Mouse (Mus musculus) megakaryocyte, embryonic 14.5 days (primary cell): ENCODE measurements around the gene Myt1l. TPM values are rescaled to one million over a fixed set of nuclear protein-coding genes. Genes with fewer than 3 reads are reported as not detected.

Experiments
- H3K27me3 ChIP-seq: replicated peaks from 2 replicates; pipeline ENCODE3; 2012; ENCODE audit warnings: inconsistent platforms
- H3K36me3 ChIP-seq: replicated peaks from 2 replicates; pipeline ENCODE3; 2012; ENCODE audit warnings: low read length, inconsistent platforms, mixed read lengths
- H3K4me1 ChIP-seq: 2 replicates; pipeline ENCODE4 v1.6.1; 2012; ENCODE audit warnings: inconsistent platforms
- H3K4me3 ChIP-seq: replicated peaks from 2 replicates; pipeline ENCODE3; 2012; ENCODE audit warnings: moderate library complexity, mild to moderate bottlenecking, inconsistent platforms
- H3K9me3 ChIP-seq: 2 replicates; pipeline ENCODE4 v1.6.1; 2012; ENCODE audit warnings: inconsistent platforms
- FLI1 ChIP-seq: IDR thresholded peaks from 2 replicates; pipeline ENCODE4 v1.6.1; 2012; ENCODE audit warnings: low read length, inconsistent platforms, mixed read lengths
- GATA1 ChIP-seq: IDR thresholded peaks from 3 replicates; pipeline ENCODE4 v1.6.1; 2012; ENCODE audit warnings: mixed read lengths, low read length, inconsistent platforms, borderline replicate concordance
- polyA plus RNA-seq: library from polyadenylated mRNA; stranded (reverse); fragments of >175 nt; gene quantifications from 2 replicates; pipeline ENCODE4 v1.2.3, GENCODE M21; 2012; ENCODE audit warnings: low replicate concordance; ENCODE audit not compliant: insufficient read depth

Myt1l gene
- polyA plus RNA-seq, 1 experiment: 0.23 TPM

DNA sequence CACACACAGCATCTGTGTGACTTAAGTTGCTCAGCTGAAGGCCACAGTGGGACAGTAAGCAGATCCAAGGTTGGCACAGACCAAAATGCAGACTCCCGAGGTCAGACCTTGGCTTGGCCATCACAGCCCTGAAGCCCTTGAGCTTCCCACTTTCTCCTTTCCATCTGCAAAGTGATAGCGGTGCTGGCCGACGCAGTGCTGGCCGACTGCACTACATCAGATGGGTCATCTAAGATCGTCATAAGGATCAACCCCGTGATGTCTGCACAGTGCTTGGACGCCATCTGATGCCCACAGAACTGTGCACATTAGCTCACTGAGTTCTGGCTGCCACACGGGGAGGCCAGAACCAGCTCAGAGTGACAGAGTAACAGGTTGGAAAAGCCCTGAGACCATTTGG, 340.6 kb downstream of the Myt1l start:
- TF ChIP-seq FLI1 (no peak), GATA1 (no peak)
- H3K27me3 ChIP-seq: no peaks in the 10 kb centered on the region
- H3K4me1 ChIP-seq: no peaks in the 10 kb centered on the region

DNA sequence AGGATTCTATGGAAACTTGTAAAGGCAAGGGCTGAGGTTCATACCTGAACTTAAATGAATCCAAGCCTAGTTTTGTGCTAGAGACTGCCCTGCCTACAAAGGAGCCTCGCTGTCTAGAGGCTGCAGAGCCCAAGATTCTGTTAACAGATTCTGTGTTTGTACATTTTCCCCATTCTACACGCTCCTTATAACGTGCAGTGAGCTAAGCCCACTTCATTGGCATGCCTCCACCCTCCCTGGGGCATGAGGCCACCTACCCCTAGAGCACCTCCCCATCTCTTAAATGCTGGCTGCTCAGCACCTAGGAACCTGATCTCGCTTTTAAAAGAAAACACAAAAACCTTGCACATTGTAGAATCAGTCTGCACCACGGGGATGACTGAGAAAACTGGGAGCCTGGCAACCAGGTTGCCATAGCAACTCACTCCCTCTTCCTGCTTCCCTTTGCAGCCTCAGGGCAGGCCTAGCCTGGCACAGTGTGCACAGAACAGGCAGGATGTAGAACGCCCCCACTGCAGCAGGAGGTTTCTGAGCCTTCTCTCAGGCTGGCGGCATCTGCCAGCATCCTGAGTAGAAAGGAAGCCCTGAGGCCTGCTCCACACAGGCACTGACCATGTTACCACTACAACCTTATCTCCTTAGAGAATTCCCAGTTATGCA, 344.1 kb downstream of the Myt1l start:
- no peaks in the 10 kb centered on the region for H3K36me3 ChIP-seq
- no peaks in the 10 kb centered on the region for H3K27me3 ChIP-seq
- H3K4me3 ChIP-seq: no peak overlapping the region
- no peaks in the 10 kb centered on the region for H3K4me1 ChIP-seq
- TF ChIP-seq GATA1: no peak
- no peak for TF ChIP-seq FLI1
- H3K9me3 ChIP-seq: peaks cover 6% of the 10 kb centered on the region

More for the DNA sequence above, 340.6 kb downstream of the Myt1l start:
- Histone ChIP-seq H3K36me3 (no peaks in the 10 kb centered on the region), H3K9me3 (peaks cover 8% of the 10 kb centered on the region), H3K4me3 (no peak overlapping the region)

DNA sequence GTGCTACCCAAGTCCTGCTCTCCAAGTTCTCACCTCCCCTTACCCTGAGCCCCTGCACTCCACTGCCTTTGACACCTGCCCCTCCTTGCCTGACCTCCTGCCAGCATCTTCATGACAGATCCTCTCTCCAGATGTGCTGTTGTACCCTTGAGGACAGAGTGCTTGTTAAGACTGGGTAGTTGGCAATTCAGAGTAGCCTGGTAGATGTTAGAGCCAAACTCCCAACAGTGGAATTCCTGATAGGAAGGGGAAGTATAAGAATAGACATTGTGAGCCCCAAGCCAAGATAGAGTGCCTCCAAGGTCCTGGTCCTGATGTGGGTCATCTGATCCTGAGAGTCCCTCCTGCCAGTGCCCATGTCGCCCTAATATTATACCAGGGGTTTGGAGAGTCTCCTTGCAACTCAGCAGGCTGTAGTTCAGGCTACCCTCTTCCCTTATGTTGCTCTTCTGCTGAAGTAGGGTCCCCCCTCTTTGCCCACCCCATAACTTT, 345.1 kb downstream of the Myt1l start:
- Histone ChIP-seq H3K36me3 (no peaks in the 10 kb centered on the region), H3K4me1 (no peaks in the 10 kb centered on the region), H3K27me3 (no peaks in the 10 kb centered on the region), H3K9me3 (peaks cover 6% of the 10 kb centered on the region; the same call in 1 of the 2 replicates), H3K4me3 (no peak overlapping the region)
- TF ChIP-seq FLI1 (no peak), GATA1 (no peak)

DNA sequence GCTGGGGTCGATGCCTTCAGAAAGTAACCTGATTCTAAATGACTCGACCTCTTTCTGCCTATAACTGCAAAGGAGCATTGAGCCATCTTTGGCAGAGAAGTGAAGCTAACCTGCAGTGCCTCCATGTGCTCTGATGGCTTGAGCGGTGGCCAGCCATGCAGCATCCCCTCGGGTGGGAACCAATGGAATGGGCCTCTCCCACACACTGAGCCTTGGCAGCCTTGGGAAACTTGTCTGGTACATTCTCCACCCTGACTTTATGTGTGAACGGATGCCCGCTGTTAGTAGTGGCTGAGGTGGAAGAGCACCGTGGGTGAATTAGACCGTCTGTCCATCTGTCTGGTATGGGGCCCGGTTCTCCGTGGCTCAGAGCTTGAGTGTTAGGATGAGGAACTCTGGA, 349.8 kb downstream of the Myt1l start:
- Histone ChIP-seq H3K27me3 (no peaks in the 10 kb centered on the region), H3K4me1 (no peaks in the 10 kb centered on the region), H3K4me3 (no peak overlapping the region), H3K9me3 (peaks cover 8% of the 10 kb centered on the region; the same call in 1 of the 2 replicates), H3K36me3 (no peaks in the 10 kb centered on the region)
- TF ChIP-seq FLI1: no peak
- TF ChIP-seq GATA1: no peak

DNA sequence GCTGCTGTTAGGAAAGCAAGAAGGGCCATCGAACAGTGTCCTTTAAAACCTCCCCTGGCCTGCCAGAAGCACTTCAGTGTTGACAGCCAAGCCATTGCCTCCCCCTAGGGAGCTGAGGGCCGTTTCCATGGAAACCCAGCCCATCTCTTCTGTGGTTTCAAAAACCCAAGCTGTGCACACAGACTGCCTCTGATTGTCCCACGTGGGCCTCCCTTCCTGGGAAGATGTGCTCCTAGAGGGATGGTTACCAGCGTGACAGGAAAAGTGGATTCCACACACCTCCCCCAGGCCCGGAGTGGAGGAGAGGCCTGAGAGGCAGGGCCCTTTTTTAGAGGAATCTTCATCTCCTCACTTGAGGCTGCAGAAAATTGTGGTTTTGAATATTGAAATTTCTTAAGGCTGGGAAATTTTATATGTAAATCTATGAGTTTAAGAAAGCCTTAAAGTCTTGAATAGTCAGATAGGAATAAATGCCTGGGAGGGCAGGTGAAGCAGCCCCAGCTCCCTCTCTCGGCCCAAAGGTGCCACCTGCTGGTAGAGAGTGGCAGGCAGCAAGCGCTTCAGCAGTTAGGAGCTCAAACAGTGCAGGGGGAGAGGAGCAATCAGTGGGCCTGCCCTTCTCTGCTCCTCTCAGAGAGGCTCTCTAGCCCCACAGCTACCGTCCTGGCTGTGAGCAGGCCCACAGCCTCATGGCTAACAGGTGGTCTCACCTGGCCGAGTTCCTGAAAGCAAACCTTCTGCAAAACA, 354.9 kb downstream of the Myt1l start:
- no peak for TF ChIP-seq GATA1
- no peak for TF ChIP-seq FLI1
- Histone ChIP-seq H3K36me3 (no peaks in the 10 kb centered on the region), H3K27me3 (no peaks in the 10 kb centered on the region), H3K4me3 (no peak overlapping the region), H3K4me1 (no peaks in the 10 kb centered on the region), H3K9me3 (peaks cover 5% of the 10 kb centered on the region; the same call in 1 of the 2 replicates)

DNA sequence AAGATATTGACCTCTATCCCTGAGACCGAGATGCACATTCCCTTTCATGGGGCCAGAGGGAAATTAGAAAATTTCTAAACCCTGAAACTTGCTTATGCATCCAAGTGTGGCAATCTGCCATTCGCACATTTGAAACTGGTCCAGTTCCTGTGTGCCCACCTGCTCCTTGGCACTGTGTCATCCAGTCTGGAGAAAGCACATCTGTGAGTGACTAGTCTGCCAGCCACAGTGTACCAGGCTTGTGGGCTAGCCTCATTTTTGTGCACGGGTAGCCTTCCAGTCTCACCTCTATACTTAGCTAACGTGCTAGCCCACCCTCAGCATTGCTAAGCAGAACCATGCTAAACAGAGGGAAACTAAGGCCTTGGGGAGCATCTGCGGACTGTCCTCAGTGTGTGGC, 356.2 kb downstream of the Myt1l start:
- Histone ChIP-seq H3K27me3 (no peaks in the 10 kb centered on the region), H3K4me3 (no peak overlapping the region), H3K36me3 (no peaks in the 10 kb centered on the region), H3K4me1 (no peaks in the 10 kb centered on the region), H3K9me3 (no peaks in the 10 kb centered on the region)
- no peak for TF ChIP-seq GATA1
- no peak for TF ChIP-seq FLI1

DNA sequence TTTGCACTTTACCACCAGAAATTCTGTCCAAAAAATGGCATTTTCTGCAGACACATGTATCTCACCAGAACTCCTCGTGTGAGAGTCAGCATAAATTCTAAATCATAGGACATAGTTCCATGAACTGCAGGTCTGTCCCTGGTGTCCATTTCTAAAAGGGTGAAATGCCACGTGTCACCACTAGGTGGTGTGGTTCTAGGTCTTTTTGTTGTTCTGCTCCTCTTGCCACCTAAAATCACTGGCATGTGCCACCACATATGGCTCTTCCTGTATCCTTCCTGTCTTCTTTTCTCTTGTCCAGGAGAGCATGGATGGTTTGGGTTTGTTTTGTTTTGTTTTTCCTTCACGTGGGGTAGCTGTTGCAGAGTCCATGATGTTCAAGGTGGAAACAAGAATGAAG, 366.5 kb downstream of the Myt1l start:
- H3K9me3 ChIP-seq: peaks cover 4% of the 10 kb centered on the region; the same call in 1 of the 2 replicates
- H3K27me3 ChIP-seq: no peaks in the 10 kb centered on the region
- TF ChIP-seq GATA1 (no peak), FLI1 (no peak)

DNA sequence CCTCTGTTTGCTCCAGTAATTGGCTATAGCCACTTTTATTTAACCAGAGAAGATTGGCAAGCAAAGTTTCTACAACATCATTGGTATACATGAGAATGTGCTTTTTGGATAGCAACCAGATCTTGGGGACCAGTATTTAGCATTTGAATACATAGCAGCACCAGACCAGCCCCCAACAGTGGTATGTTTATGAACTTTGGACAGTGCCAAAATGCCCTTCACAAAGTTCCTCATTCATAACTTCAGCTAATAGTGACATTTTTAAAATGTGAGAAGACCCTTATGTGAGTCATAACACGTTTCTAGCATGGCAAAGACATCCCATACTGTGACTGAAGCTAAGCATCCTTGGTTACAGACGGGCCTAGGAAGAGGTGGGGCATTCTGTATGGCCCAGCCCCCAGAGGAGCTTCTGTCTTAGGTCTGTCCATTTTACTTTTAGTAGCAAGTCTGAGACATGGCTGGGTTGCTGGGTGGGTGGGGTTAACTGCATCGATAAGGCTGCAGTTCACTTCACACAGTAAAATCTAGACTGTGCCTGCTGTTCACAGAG, 369.4 kb downstream of the Myt1l start:
- Histone ChIP-seq H3K27me3 (no peaks in the 10 kb centered on the region), H3K4me1 (no peaks in the 10 kb centered on the region), H3K36me3 (no peaks in the 10 kb centered on the region), H3K4me3 (no peak overlapping the region), H3K9me3 (peaks cover 4% of the 10 kb centered on the region; the same call in 1 of the 2 replicates)
- TF ChIP-seq FLI1 (no peak), GATA1 (no peak)

More for the DNA sequence above, 366.5 kb downstream of the Myt1l start:
- no peak overlapping the region for H3K4me3 ChIP-seq
- H3K4me1 ChIP-seq: no peaks in the 10 kb centered on the region
- H3K36me3 ChIP-seq: no peaks in the 10 kb centered on the region

DNA sequence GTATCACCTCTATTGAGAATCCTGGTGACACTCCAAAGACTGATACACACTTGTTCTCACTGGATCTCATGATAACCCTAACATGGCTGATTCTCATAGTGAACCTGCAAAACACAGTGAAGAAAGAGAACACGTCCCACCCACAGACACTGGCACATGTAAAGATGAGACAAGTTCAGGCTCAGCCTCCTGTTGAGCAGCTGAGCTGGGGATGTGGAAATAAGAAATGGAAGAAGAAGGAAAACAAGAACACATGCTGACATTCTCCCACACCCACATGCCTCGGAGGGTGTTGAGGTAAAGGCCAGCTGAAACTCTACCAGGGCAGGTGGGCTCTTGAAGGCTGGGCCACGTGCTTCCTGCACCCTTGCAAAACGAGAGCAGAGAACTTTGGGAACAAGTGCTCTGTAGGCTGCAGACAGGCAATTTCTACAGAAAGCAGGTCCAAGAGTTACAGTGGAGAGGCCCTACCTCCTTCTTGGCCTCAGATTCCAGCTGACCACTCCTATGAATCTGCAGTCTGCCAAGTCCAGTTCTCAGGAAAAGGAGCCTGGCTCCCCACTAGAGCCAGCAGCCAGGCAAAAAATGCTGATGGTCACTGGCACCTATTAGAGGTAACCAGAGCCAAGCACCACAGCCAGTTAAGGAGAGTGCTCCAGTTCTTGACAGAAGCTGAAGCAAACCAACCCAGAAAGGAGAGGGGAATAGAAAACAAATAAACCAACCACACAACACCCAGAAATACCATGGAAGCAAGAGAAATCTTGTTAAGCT, 376.1 kb downstream of the Myt1l start:
- no peak overlapping the region for H3K4me3 ChIP-seq
- no peaks in the 10 kb centered on the region for H3K27me3 ChIP-seq
- TF ChIP-seq GATA1: no peak
- TF ChIP-seq FLI1: no peak
- no peaks in the 10 kb centered on the region for H3K9me3 ChIP-seq
- no peaks in the 10 kb centered on the region for H3K36me3 ChIP-seq
- no peaks in the 10 kb centered on the region for H3K4me1 ChIP-seq
